Mouse (Mus musculus): Measurements from ENCODE around the gene Crybg2. TPM values are rescaled to one million over a fixed set of nuclear protein-coding genes. Genes with fewer than 3 reads are reported as not detected.

Gene Crybg2
- polyA plus RNA-seq, 1 experiment = not detected

GRCm38 (mm10) chr4:134125383-134126060 lies 64.9 kb downstream of the Crybg2 start:
- H3K4me1 ChIP-seq (ENCODE audit: control insufficient read depth, insufficient read depth, low read length) = no peaks in the 10 kb centered on the region
- no peak overlapping the region for H3K27ac ChIP-seq (ENCODE audit: insufficient read depth, low read length)
- no peak; the same call in 1 of the 2 replicates for TF ChIP-seq POLR2A (IDR thresholded peaks at IDR 0.05; ENCODE audit: low read depth, low read length)
- TF ChIP-seq CTCF (IDR thresholded peaks at IDR 0.05; ENCODE audit: borderline replicate concordance, insufficient read depth, low read length) = no peak
- no peak overlapping the region for H3K4me3 ChIP-seq (ENCODE audit: insufficient read depth, low read length)

- no peak for TF ChIP-seq CTCF (IDR thresholded peaks at IDR 0.05; ENCODE audit: borderline replicate concordance, insufficient read depth, low read length)
- no peak for TF ChIP-seq POLR2A (IDR thresholded peaks at IDR 0.05; ENCODE audit: low read depth, low read length)
- Histone ChIP-seq H3K4me1 (ENCODE audit: control insufficient read depth, insufficient read depth, low read length) (no peaks in the 10 kb centered on the region), H3K27ac (ENCODE audit: insufficient read depth, low read length) (no peak overlapping the region), H3K4me3 (ENCODE audit: insufficient read depth, low read length) (no peak overlapping the region)
These were observed 65.9 kb downstream of the Crybg2 start for GRCm38 (mm10) chr4:134126300-134127120.

- TF ChIP-seq CTCF (IDR thresholded peaks at IDR 0.05; ENCODE audit: borderline replicate concordance, insufficient read depth, low read length) = no peak
- TF ChIP-seq POLR2A (IDR thresholded peaks at IDR 0.05; ENCODE audit: low read depth, low read length) = peak; percentile 39; the same call in 1 of the 2 replicates
- Histone ChIP-seq H3K4me3 (ENCODE audit: insufficient read depth, low read length) (0 out of 2 replicates have a peak overlapping the region, but pooled peaks have one; percentile 62), H3K4me1 (ENCODE audit: control insufficient read depth, insufficient read depth, low read length) (no peaks in the 10 kb centered on the region), H3K27ac (ENCODE audit: insufficient read depth, low read length) (no peak overlapping the region)
These were observed 66.5 kb downstream of the Crybg2 start for GRCm38 (mm10) chr4:134127121-134127455.

- H3K4me1 ChIP-seq (ENCODE audit: control insufficient read depth, insufficient read depth, low read length) = peaks cover 2% of the 10 kb centered on the region; the same call in 1 of the 2 replicates
- TF ChIP-seq POLR2A (IDR thresholded peaks at IDR 0.05; ENCODE audit: low read depth, low read length) (no peak), CTCF (IDR thresholded peaks at IDR 0.05; ENCODE audit: borderline replicate concordance, insufficient read depth, low read length) (no peak)
- peak overlapping the region; percentile 29; the same call in 1 of the 2 replicates for H3K27ac ChIP-seq (ENCODE audit: insufficient read depth, low read length)
- H3K4me3 ChIP-seq (ENCODE audit: insufficient read depth, low read length) = peak overlapping the region; percentile 62
These were observed 67.2 kb downstream of the Crybg2 start for GRCm38 (mm10) chr4:134127793-134128192.

- peak; percentile 96 for TF ChIP-seq POLR2A (IDR thresholded peaks at IDR 0.05; ENCODE audit: low read depth, low read length)
- no peak for TF ChIP-seq CTCF (IDR thresholded peaks at IDR 0.05; ENCODE audit: borderline replicate concordance, insufficient read depth, low read length)
- Histone ChIP-seq H3K27ac (ENCODE audit: insufficient read depth, low read length) (peak within 1 kb of the TSS; percentile 29; the same call in 1 of the 2 replicates), H3K4me3 (ENCODE audit: insufficient read depth, low read length) (peak within 1 kb of the TSS; percentile 62), H3K4me1 (ENCODE audit: control insufficient read depth, insufficient read depth, low read length) (peaks cover 2% of the 10 kb centered on the region; the same call in 1 of the 2 replicates)
These were observed 67.8 kb downstream of the Crybg2 start, which contains the start of gene Sh3bgrl3 for GRCm38 (mm10) chr4:134128221-134128982. Sh3bgrl3 (minus strand) TSS chr4:134128789.

GRCm38 (mm10) chr4:134128983-134129362 lies 68.4 kb downstream of the Crybg2 start:
- peak overlapping the region; percentile 62 for H3K4me3 ChIP-seq (ENCODE audit: insufficient read depth, low read length)
- no peak overlapping the region for H3K27ac ChIP-seq (ENCODE audit: insufficient read depth, low read length)
- peaks cover 2% of the 10 kb centered on the region; the same call in 1 of the 2 replicates for H3K4me1 ChIP-seq (ENCODE audit: control insufficient read depth, insufficient read depth, low read length)
- TF ChIP-seq POLR2A (IDR thresholded peaks at IDR 0.05; ENCODE audit: low read depth, low read length) = no peak
- no peak for TF ChIP-seq CTCF (IDR thresholded peaks at IDR 0.05; ENCODE audit: borderline replicate concordance, insufficient read depth, low read length)

GRCm38 (mm10) chr4:134129482-134129881 lies 68.9 kb downstream of the Crybg2 start:
- Histone ChIP-seq H3K4me3 (ENCODE audit: insufficient read depth, low read length) (no peak overlapping the region), H3K4me1 (ENCODE audit: control insufficient read depth, insufficient read depth, low read length) (peaks cover 2% of the 10 kb centered on the region; the same call in 1 of the 2 replicates), H3K27ac (ENCODE audit: insufficient read depth, low read length) (no peak overlapping the region)
- TF ChIP-seq CTCF (IDR thresholded peaks at IDR 0.05; ENCODE audit: borderline replicate concordance, insufficient read depth, low read length) (no peak), POLR2A (IDR thresholded peaks at IDR 0.05; ENCODE audit: low read depth, low read length) (no peak)

- TF ChIP-seq CTCF (IDR thresholded peaks at IDR 0.05; ENCODE audit: borderline replicate concordance, insufficient read depth, low read length) (no peak), POLR2A (IDR thresholded peaks at IDR 0.05; ENCODE audit: low read depth, low read length) (no peak)
- Histone ChIP-seq H3K4me3 (ENCODE audit: insufficient read depth, low read length) (no peak overlapping the region), H3K4me1 (ENCODE audit: control insufficient read depth, insufficient read depth, low read length) (peaks cover 4% of the 10 kb centered on the region), H3K27ac (ENCODE audit: insufficient read depth, low read length) (peak overlapping the region; percentile 62)
These were observed 71.5 kb downstream of the Crybg2 start for GRCm38 (mm10) chr4:134132117-134132516.

GRCm38 (mm10) chr4:134132519-134133095 lies 72.0 kb downstream of the Crybg2 start:
- Histone ChIP-seq H3K4me1 (ENCODE audit: control insufficient read depth, insufficient read depth, low read length) (peaks cover 4% of the 10 kb centered on the region), H3K4me3 (ENCODE audit: insufficient read depth, low read length) (no peak overlapping the region), H3K27ac (ENCODE audit: insufficient read depth, low read length) (peak overlapping the region; percentile 62)
- TF ChIP-seq POLR2A (IDR thresholded peaks at IDR 0.05; ENCODE audit: low read depth, low read length) = no peak
- TF ChIP-seq CTCF (IDR thresholded peaks at IDR 0.05; ENCODE audit: borderline replicate concordance, insufficient read depth, low read length) = no peak
